Mouse (Mus musculus): ENCODE data around the gene Gpr45. TPM values are rescaled to one million over a fixed set of nuclear protein-coding genes. Genes with fewer than 3 reads are reported as not detected.

Gene Gpr45
- polyA plus RNA-seq, 1 experiment from 2014 or later = 6.3 TPM

- DNase-seq (ENCODE audit: low spot score) = no peak
These were observed 122.1 kb downstream of the Gpr45 start for GRCm38 (mm10) chr1:43074791-43075190.

GRCm38 (mm10) chr1:43078124-43078523, 125.5 kb downstream of the Gpr45 start:
- WGBS = 81% methylated on average over 2 of the region's 2 CpGs
- H3K9ac ChIP-seq (ENCODE audit: low read length) = no peak overlapping the region
- ATAC-seq (ENCODE audit: low FRiP score, low TSS enrichment) = no peak

More at GRCm38 (mm10) chr1:43074791-43075190, 122.1 kb downstream of the Gpr45 start:
- Histone ChIP-seq H3K4me3 (ENCODE audit: low read depth, low read length) (no peak overlapping the region), H3K9me3 (ENCODE audit: control insufficient read depth, low read length) (no peaks in the 10 kb centered on the region), H3K27me3 (ENCODE audit: control insufficient read depth, insufficient read depth, low read length) (no peaks in the 10 kb centered on the region), H3K36me3 (ENCODE audit: control insufficient read depth, insufficient read depth, low read length) (peaks cover 3% of the 10 kb centered on the region; the same call in 1 of the 2 replicates), H3K9ac (ENCODE audit: low read length) (no peak overlapping the region), H3K27ac (replicated peaks) (no peak overlapping the region), H3K4me2 (replicated peaks; ENCODE audit: low read depth) (no peak overlapping the region), H3K4me1 (replicated peaks; ENCODE audit: control insufficient read depth, insufficient read depth) (no peaks in the 10 kb centered on the region)
- TF ChIP-seq EP300 (optimal IDR thresholded peaks at IDR 0.05) (no peak), CTCF (IDR thresholded peaks at IDR 0.05; ENCODE audit: low read depth) (no peak)
- 98% methylated on average over 2 of the region's 2 CpGs for WGBS
- no peak for ATAC-seq (ENCODE audit: low FRiP score, low TSS enrichment)

DNA sequence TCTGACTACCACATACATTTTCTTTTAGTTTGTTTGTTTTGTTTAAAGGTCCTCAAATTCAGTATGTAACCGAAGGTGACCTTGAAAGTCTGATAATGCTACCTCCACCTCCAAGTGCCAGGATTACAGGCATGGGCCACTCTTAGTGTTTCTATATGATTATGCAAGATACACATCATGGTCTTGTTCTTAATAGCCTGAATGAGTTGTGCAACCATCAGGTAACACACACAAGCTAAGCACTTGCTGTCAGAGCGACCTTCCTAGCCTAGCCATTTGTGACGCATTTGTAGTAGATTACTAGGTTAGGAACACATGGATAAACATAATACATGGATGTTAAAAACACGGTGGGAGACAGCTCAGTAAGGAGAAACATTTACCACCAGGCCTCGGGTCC, 130.3 kb downstream of the Gpr45 start:
- H3K27ac ChIP-seq (replicated peaks) = no peak overlapping the region
- H3K4me3 ChIP-seq (ENCODE audit: low read depth, low read length) = no peak overlapping the region
- H3K9ac ChIP-seq (ENCODE audit: low read length) = no peak overlapping the region
- TF ChIP-seq CTCF (IDR thresholded peaks at IDR 0.05; ENCODE audit: low read depth) (no peak), EP300 (optimal IDR thresholded peaks at IDR 0.05) (no peak)
- H3K4me2 ChIP-seq (replicated peaks; ENCODE audit: low read depth) = no peak overlapping the region
- DNase-seq (ENCODE audit: low spot score) = no peak
- no peaks in the 10 kb centered on the region for H3K4me1 ChIP-seq (replicated peaks; ENCODE audit: control insufficient read depth, insufficient read depth)
- no peaks in the 10 kb centered on the region for H3K27me3 ChIP-seq (ENCODE audit: control insufficient read depth, insufficient read depth, low read length)
- 0 out of 2 replicates have a peak, but pooled peaks cover 2% of the 10 kb centered on the region for H3K36me3 ChIP-seq (ENCODE audit: control insufficient read depth, insufficient read depth, low read length)
- WGBS = 76% methylated on average over 5 of the region's 5 CpGs
- ATAC-seq (ENCODE audit: low FRiP score, low TSS enrichment) = no peak
- H3K9me3 ChIP-seq (ENCODE audit: control insufficient read depth, low read length) = no peaks in the 10 kb centered on the region

More at GRCm38 (mm10) chr1:43078124-43078523, 125.5 kb downstream of the Gpr45 start:
- TF ChIP-seq CTCF (IDR thresholded peaks at IDR 0.05; ENCODE audit: low read depth) (no peak), EP300 (optimal IDR thresholded peaks at IDR 0.05) (no peak)
- Histone ChIP-seq H3K36me3 (ENCODE audit: control insufficient read depth, insufficient read depth, low read length) (peaks cover 3% of the 10 kb centered on the region; the same call in 1 of the 2 replicates), H3K27me3 (ENCODE audit: control insufficient read depth, insufficient read depth, low read length) (no peaks in the 10 kb centered on the region), H3K4me1 (replicated peaks; ENCODE audit: control insufficient read depth, insufficient read depth) (no peaks in the 10 kb centered on the region), H3K27ac (replicated peaks) (no peak overlapping the region), H3K9me3 (ENCODE audit: control insufficient read depth, low read length) (no peaks in the 10 kb centered on the region), H3K4me3 (ENCODE audit: low read depth, low read length) (no peak overlapping the region), H3K4me2 (replicated peaks; ENCODE audit: low read depth) (no peak overlapping the region)
- DNase-seq (ENCODE audit: low spot score) = no peak

Small RNAs within 50 kb of the gene (microRNA-seq; reads per million reads assigned to microRNA genes)
- gene Gm24001 = not detected

Other genes starting within 250 kb of the Gpr45 start
- 33.1 and 36.2 TPM in 2 replicates for gene Mrps9, start 101.6 kb upstream of the Gpr45 start, polyA plus RNA-seq (2015; fragmentation: Nextera tagmentation; extraction: Ambion mirVana)
- 4.6 and 5.7 TPM in 2 replicates for gene Tgfbrap1, start 145.8 kb downstream of the Gpr45 start, polyA plus RNA-seq (2015; fragmentation: Nextera tagmentation; extraction: Ambion mirVana)
- 10.7 and 11.2 TPM in 2 replicates for gene AI597479, start 145.8 kb downstream of the Gpr45 start, polyA plus RNA-seq (2015; fragmentation: Nextera tagmentation; extraction: Ambion mirVana)
- gene Fhl2, start 244.1 kb downstream of the Gpr45 start, polyA plus RNA-seq (2015; fragmentation: Nextera tagmentation; extraction: Ambion mirVana) = 124 and 126 TPM in 2 replicates